Mouse (Mus musculus) olfactory bulb, adult 2 months (tissue): ENCODE data around the gene Cd84. TPM values are rescaled to one million over a fixed set of nuclear protein-coding genes. Genes with fewer than 3 reads are reported as not detected.
"Not testable (repeated sequence)": the region's sequence is repeated elsewhere in the genome, so short reads cannot be mapped to it uniquely, and the experiment has no call there.

Source experiments
- H3K27ac ChIP-seq: fragments of 200-500 bp; 2 replicates; pipeline ENCODE4 v1.5.1; 2012; ENCODE audit warnings: low read depth, low read length; ENCODE audit not compliant: insufficient read depth
- H3K4me1 ChIP-seq: fragments of 200-500 bp; 2 replicates; pipeline ENCODE4 v1.6.1; 2012; ENCODE audit warnings: low read length; ENCODE audit not compliant: control insufficient read depth, insufficient read depth
- H3K4me3 ChIP-seq: fragments of 200-500 bp; 2 replicates; pipeline ENCODE4 v1.5.1; 2012; ENCODE audit warnings: mild to moderate bottlenecking, low read depth, low read length, moderate library complexity; ENCODE audit not compliant: insufficient read depth
- CTCF ChIP-seq: fragments of 200-500 bp; IDR thresholded peaks from 2 replicates; pipeline ENCODE4 v1.5.1; 2012; ENCODE audit warnings: low read depth, mild to moderate bottlenecking, low read length, moderate library complexity; ENCODE audit not compliant: insufficient read depth
- POLR2A ChIP-seq: fragments of 200-500 bp; IDR thresholded peaks from 2 replicates; pipeline ENCODE4 v1.6.1; 2012; ENCODE audit warnings: mild to moderate bottlenecking, low read depth, low read length, moderate library complexity; ENCODE audit not compliant: insufficient read depth
- WGBS: fragments of 180-500 bp; shearing (Covaris S2); methylation state at CpG from one replicate; pipeline ENCODE4 v1.1.7; 2018; 5-methylcytosine and 5-hydroxymethylcytosine counted together
- polyA plus RNA-seq: library from polyadenylated mRNA; stranded (reverse); fragments of >200 nt; gene quantifications from 2 replicates; pipeline ENCODE4 v1.2.4, GENCODE M21; 2012; ENCODE audit warnings: low replicate concordance; ENCODE audit not compliant: missing spikeins, insufficient read depth, insufficient read length

Cd84 gene
- polyA plus RNA-seq, 1 experiment: not detected

DNA sequence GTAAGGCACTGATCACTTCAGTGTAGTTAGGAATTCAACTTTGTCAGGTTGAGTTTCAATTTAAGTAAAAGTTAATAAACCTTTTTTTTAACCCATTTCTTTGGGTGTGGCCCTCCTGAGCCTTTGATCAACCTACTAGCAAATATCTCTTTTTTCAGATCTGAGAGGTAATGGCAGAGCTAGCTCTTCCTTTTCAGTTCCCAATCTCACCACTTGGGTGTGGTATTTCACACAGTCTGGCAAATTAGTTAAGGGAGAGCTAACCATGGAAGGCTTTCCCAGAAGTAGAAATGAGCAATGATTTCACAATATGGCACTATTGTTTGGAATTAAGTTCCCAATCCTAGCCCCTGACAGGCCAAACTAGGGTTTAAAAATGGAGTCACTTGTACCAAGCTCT is 13.3 kb upstream of the Cd84 start:
- TF ChIP-seq POLR2A (no peak), CTCF (no peak)
- no peak overlapping the region for H3K27ac ChIP-seq
- H3K4me3 ChIP-seq: no peak overlapping the region
- no peaks in the 10 kb centered on the region for H3K4me1 ChIP-seq

DNA sequence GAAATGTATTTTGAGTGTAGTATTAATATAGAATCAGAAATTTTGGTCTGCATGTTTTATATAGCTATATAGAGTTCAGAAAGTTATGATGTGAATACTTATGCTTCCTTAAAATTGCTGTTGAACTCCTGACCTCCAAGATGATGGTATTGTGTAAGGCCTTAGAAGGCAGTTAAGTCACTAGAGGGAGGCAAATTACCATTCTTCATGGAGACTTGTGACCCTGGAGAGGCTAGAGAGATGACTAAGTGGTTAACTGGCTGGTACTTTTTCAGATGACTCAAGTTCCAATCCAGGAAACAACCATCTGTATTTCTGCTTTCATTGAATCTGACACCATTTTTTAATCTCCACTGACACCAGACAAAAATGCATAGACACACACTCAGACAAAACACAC is 11.8 kb upstream of the Cd84 start:
- TF ChIP-seq POLR2A (no peak), CTCF (no peak)
- no peaks in the 10 kb centered on the region for H3K4me1 ChIP-seq
- H3K27ac ChIP-seq: no peak overlapping the region
- no peak overlapping the region for H3K4me3 ChIP-seq

DNA sequence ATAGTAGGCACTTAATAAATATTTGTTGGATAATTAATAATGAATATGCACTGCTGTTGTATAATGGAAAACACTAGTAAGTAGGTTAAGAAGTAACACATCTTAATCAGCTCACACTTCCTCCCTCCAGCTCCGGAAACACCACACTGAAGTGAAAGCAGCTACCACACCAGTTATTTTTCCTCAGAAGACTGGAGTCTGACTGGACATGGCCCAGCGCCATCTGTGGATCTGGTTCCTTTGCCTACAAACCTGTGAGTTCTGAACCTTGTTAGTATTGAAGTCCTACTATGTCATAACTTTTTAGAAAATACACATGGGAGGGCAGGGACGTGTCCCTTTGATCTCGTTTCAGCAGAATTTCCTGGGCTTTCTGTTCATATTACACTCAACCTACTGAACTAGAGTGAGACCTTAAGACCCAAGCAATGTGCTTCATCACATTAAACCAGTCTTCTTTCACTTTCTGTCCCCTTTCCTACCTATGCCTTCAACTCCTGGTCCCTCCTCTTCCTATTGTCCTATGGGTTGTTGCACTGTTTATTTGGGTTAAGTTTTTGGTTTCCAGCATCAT is 1.0 kb downstream of the Cd84 start:
- Histone ChIP-seq H3K27ac (no peak overlapping the region), H3K4me3 (no peak overlapping the region), H3K4me1 (no peaks in the 10 kb centered on the region)
- TF ChIP-seq POLR2A: no peak
- TF ChIP-seq CTCF: no peak
- 82% methylated on average over 4 of the region's 4 CpGs for WGBS

DNA sequence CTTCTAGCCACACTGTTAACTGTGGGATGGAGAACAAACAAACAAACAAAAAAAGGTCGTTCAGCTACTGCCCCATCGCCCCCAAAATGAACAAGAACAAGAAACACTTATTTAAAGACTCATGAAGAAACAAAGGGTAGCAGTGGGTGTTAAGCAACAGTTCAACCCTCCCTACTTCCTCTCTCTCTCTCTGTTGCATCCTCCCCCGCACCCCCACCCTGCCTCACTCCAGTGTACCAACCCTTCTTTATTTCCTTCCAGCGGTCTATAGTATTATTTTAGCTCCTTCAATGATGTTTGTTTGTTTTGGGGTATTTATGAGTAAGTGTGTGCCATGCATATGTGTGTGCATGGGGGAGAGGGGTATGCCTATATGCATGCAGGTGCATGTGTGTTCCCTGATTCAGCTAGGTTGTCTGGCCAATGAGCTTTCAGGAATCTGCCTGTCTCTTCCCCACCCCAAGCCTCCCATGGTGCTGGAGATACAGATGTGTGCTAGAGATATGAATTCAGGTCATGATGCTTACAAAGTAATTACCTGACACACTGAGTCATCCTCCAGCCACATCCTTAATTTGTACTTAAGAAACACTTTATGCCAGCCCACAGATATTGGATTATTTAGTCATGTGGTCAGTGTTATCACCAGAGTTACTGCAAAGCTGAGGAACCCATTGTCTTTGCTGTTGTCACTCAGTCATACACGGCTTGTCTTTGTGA is 5.7 kb downstream of the Cd84 start:
- H3K4me3 ChIP-seq: no peak overlapping the region
- no peak for TF ChIP-seq POLR2A
- TF ChIP-seq CTCF: no peak
- no peak overlapping the region for H3K27ac ChIP-seq
- H3K4me1 ChIP-seq: no peaks in the 10 kb centered on the region
- 47% methylated on average over 5 of the region's 5 CpGs for whole genome bisulfite sequencing

DNA sequence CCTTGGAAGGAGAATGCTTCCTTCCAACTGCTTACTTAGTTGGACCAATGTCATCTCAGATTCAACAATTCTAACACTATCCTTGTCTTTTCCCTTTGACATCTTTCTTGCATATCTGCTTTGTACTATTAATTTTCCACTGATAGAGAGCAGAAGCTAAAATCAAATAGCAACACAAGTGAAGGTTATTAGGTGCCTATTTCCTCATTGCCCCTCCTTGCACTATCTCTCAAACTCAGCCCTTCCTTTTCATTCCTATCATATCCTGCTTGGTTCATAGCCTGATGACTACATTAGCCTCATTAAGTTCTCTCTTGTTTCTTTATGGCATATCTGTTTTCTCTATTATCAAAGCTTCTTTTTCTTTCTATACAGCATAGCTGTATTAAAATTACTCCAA is 8.7 kb downstream of the Cd84 start:
- TF ChIP-seq CTCF (no peak), POLR2A (no peak)
- Histone ChIP-seq H3K4me3 (no peak overlapping the region), H3K27ac (no peak overlapping the region), H3K4me1 (no peaks in the 10 kb centered on the region)

DNA sequence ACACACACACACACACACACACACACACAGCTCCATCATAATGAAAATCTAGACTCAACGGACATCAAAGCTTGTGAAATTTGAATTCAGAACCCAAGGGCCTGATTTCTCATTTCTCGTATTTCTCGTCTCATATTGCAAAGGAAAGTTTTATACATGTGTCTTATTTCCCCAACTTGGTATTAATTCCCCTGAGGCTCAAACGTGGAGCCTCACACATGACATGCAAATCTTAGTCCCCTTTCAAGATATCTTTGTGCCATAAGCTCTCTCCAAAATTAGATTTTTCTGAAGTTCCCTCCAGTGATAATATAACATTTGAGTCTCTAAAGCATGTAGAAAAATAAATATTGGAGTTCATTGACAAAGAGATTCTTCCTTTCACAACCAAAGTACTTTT is 9.3 kb downstream of the Cd84 start:
- WGBS: 90% methylated on average over 4 of the region's 4 CpGs
- TF ChIP-seq CTCF (no peak), POLR2A (no peak)
- H3K27ac ChIP-seq: no peak overlapping the region
- no peaks in the 10 kb centered on the region for H3K4me1 ChIP-seq
- no peak overlapping the region for H3K4me3 ChIP-seq

DNA sequence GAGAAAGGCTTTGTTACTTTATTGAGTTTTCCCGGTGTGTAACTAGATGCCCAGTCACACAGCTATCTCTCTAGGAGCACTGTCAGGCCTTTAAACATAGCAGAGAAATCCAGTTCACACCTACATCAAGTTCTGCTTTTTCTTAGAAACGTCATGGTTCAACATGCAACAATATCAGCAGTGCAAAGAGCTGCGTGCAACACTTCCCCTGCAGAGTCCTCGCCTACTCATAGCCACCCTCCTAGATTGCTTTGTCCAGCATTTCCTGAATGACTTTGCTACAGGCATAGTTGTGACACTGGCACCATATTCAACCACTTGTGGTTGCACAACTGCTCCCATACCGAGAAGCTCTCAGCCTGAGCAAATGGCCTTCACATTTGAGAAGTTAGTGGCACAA is 10.0 kb downstream of the Cd84 start:
- Histone ChIP-seq H3K27ac (no peak overlapping the region), H3K4me1 (no peaks in the 10 kb centered on the region), H3K4me3 (no peak overlapping the region)
- 88% methylated on average over 5 of the region's 5 CpGs for WGBS
- TF ChIP-seq POLR2A: no peak
- TF ChIP-seq CTCF: no peak

DNA sequence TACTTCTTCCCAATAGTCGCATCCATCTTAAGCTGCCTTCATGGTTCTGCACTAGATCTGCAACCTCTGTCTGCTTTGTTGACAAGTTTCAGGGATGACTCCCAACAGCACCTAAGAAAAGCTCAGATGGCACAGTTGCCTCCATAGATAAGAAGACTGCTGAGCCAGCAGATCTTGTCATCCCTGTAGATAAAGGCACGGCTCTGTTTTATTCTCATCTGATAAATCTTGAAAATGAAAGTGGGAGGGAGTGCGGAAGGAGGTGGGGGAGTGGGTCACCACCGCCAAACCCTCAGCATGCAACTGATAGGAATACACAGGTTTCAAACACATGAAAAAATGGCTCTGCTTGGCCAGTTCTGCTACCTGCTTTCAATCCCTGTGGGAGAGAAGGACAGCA is 26.0 kb downstream of the Cd84 start:
- no peak overlapping the region for H3K4me3 ChIP-seq
- TF ChIP-seq CTCF (no peak), POLR2A (no peak)
- WGBS: 94% methylated on average over 4 of the region's 4 CpGs
- H3K27ac ChIP-seq: no peak overlapping the region
- H3K4me1 ChIP-seq: no peaks in the 10 kb centered on the region

DNA sequence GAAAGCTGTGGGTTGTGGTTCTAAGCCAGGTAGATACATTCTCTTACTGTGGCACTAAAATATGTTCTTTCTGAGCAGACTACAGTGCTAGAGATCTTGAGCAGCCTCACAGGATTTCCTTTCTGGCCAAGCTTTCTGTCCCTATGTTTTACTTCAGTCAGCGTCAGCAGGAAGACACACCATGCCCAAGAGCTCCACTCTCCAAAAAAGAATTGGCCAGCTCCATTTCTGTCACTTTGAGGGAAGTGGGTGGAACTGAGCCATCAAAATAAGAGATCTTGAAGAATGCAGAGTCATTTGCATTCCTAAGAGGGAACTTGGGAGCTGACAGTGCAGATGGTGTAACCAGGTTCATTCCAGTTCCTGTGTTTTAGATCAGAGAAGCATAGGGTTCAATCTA is 47.5 kb downstream of the Cd84 start:
- Histone ChIP-seq H3K4me1 (no peaks in the 10 kb centered on the region), H3K27ac (no peak overlapping the region), H3K4me3 (no peak overlapping the region)
- TF ChIP-seq CTCF: no peak
- TF ChIP-seq POLR2A: no peak
- WGBS: 55% methylated on average over 1 of the region's 1 CpGs

DNA sequence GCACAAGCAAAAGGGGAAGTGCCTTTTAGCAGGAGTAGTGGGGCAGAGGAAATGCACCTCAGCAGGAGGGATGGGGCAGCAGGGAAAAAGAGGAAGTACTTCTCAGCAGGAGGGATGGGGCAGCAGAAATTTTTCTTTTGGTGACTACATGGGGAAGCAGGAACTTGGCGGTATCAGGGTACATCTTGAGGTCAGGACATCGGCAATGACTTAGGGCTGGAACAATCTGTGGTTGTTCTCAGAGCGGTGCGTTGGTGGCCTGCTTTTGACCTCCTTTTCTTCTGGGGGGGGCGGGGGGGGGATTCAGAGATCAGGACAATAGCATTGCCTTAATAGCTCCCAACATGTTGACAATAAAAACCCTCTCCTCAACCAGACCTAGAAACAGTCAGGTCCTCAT is 55.9 kb downstream of the Cd84 start, which contains the start of gene Gm10521:
Gene Gm10521 (plus strand): TSS at position 301 of the 400 bp plus-strand sequence.
- H3K4me3 ChIP-seq, H3K27ac ChIP-seq, H3K4me1 ChIP-seq: not testable (repeated sequence)
- 91% methylated on average over 5 of the region's 5 CpGs for WGBS
